Mouse (Mus musculus): ENCODE data around the gene Hoxa10. TPM values are rescaled to one million over a fixed set of nuclear protein-coding genes. Genes with fewer than 3 reads are reported as not detected.

Hoxa10 gene
- polyA plus RNA-seq, 1 experiment, result 18.2 TPM

DNA sequence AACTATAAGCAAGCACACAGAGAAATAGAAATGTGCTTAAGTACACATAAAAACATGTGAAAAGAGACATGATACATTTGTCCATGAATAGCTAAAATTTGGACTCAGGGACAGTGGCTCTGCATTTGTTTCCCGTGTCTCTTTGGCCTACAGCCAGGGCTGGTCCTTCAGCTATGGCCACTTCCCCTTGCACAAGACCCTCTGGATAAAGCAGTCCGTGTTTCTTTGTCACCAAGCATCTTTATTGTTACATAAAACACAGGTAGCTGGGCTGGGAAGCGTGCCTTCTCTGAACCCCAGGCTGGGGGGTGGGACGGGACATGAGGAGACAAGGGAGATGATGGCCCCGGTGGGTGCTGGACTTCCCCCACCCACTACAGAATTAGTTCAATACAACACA, 26.4 kb downstream of the Hoxa10 start:
- TF ChIP-seq CTCF (IDR thresholded peaks at IDR 0.05; ENCODE audit: borderline replicate concordance, insufficient read depth, low read length) (no peak), POLR2A (IDR thresholded peaks at IDR 0.05; ENCODE audit: low read depth, low read length) (no peak)
- Histone ChIP-seq H3K27ac (ENCODE audit: insufficient read depth, low read length) (no peak overlapping the region), H3K4me3 (ENCODE audit: insufficient read depth, low read length) (no peak overlapping the region), H3K4me1 (ENCODE audit: control insufficient read depth, insufficient read depth, low read length) (no peaks in the 10 kb centered on the region)

DNA sequence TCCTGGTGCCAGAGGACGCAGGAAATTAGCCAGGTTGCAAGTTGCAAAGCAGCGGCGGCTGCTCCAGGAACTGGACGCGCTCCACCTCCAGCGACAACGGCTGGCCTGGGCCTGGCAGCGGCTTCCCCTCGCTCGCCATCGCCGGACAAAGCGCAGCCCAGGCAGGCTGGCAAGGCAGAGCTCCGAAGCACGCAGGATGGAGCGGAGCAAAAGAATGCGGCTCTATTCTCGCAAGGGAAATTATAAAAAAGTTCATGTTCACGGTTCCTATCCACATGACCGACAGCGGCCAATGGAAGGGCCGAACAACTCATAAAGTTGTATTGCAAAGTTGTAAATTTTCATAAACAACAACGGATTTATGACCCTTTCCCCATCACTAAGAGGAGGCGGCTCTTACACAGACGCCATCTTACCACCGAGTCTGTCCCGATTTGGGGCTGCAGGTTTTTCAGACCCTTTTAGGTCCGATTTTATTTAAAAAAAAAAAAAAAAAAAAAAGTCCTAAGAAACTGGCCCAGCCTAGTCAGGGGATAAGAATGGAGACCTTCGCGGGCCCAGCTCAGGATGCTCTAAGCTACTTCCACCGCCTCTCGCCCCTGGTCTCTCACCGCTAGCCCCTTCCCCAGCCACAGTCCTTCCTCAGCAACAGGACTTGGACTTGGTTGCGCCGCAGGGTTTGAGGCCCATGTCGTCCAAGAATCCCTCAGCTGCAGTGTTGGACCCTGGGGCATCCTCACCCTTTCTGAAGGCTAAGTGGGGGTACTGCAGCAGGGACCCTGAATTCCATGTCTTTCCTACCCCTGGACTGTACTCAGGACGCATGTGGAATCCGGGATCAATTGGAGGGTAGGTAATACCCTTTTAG, 27.3 kb downstream of the Hoxa10 start, which contains the start of the genes Hoxa3 and Gm28308:
TSS of gene Hoxa3 (minus strand) at position 218 of the 868 bp plus-strand sequence.
TSS of gene Gm28308 (minus strand) at position 221 of the 868 bp plus-strand sequence.
- H3K4me1 ChIP-seq (ENCODE audit: control insufficient read depth, insufficient read depth, low read length), result no peaks in the 10 kb centered on the region
- TF ChIP-seq POLR2A (IDR thresholded peaks at IDR 0.05; ENCODE audit: low read depth, low read length) (peak; percentile 96), CTCF (IDR thresholded peaks at IDR 0.05; ENCODE audit: borderline replicate concordance, insufficient read depth, low read length) (no peak)
- H3K27ac ChIP-seq (ENCODE audit: insufficient read depth, low read length), result peak within 1 kb of the TSS; percentile 75
- H3K4me3 ChIP-seq (ENCODE audit: insufficient read depth, low read length), result peak within 1 kb of the TSS; percentile 71

DNA sequence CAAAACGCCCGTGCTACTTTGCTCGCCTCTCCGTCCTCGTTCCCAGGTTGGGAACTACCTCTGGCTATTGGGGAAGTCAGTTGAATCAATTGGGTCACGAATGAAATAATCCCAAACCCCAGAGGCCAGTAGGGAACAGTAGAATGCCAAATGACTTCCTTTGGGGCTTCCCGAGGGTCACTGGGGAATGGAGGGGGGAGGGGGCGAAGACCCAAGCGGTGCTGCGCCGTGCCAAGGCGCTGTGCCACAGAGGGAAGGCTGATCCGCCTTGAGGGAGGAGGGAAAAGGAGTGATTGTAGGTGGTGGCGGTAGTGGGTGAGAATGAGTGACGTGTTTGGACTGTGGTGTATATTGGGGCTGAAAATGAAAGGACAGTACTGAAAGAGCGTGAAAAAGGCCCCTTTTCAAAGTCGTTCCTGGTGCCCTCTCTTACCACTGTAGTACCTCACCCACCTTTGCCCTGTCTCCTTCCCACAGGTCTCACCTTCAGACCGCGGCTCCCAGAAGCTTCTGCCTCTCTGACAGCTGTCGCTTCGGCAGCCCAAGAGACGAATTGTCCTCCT, 28.0 kb downstream of the Hoxa10 start:
- H3K27ac ChIP-seq (ENCODE audit: insufficient read depth, low read length), result peak overlapping the region; percentile 75
- TF ChIP-seq POLR2A (IDR thresholded peaks at IDR 0.05; ENCODE audit: low read depth, low read length) (0 out of 2 replicates have a peak, but pooled peaks have one; percentile 16), CTCF (IDR thresholded peaks at IDR 0.05; ENCODE audit: borderline replicate concordance, insufficient read depth, low read length) (no peak)
- H3K4me3 ChIP-seq (ENCODE audit: insufficient read depth, low read length), result peak overlapping the region; percentile 71
- H3K4me1 ChIP-seq (ENCODE audit: control insufficient read depth, insufficient read depth, low read length), result no peaks in the 10 kb centered on the region

DNA sequence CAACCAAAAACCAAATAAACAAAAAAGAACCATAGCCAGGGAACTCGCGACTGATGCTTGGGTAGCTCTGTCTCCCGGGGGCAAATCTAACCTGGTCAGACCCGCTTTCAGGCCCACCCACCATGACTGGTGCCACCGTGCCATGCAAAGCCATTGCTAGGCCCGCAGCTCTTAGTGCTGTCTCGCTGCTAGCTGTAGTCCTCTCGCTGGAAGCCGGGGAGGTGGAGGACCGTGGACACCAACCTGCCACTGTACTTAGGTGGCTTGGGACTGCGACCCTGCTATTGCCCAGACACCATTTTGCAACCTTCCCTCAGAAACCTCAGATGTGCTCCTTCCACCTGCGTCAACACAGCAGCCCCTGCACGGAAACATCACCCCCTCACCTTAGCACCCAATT, 28.7 kb downstream of the Hoxa10 start:
- H3K4me1 ChIP-seq (ENCODE audit: control insufficient read depth, insufficient read depth, low read length), result no peaks in the 10 kb centered on the region

DNA sequence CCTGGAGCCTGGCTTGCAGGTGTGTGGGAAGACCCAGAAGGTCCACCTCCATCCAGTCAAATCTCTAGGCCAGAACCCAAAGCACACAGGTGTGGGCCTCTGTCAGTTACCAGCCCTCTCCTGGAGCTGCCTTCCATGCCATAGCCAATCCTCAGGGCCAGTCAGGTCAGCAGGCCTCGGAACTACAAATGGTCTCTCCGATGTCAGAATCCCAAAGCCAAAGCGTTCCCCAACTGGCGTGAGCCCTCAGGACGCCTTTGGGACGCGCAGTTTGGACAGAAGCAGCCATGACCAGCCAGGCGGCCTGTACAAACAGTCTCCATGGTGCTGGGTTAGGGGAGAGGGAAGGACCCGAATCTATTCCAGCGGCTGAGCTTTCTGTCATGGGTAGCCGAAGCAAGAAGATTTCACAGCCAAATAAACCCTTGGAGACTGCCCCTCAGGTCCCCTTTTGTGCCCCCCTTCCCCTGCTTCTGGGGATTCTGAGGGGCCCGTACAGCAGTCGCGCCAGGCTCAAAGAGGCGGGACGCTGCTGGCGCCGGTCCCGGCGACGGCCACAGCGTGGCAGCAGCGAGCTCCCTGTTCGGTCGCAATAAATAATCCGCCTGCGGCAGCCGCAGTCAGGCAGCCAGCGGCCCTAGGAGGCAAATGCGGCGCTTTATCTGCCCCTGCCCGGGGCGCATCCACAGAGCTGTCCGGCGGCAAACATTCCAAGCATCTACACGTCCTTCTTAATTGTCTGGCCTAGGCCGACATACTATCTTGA, 29.3 kb downstream of the Hoxa10 start:
- peak overlapping the region; percentile 71 for H3K4me3 ChIP-seq (ENCODE audit: insufficient read depth, low read length)
- TF ChIP-seq CTCF (IDR thresholded peaks at IDR 0.05; ENCODE audit: borderline replicate concordance, insufficient read depth, low read length), result peak; percentile 53; the same call in 1 of the 2 replicates
- TF ChIP-seq POLR2A (IDR thresholded peaks at IDR 0.05; ENCODE audit: low read depth, low read length), result peak; percentile 41; the same call in 1 of the 2 replicates
- H3K27ac ChIP-seq (ENCODE audit: insufficient read depth, low read length), result no peak overlapping the region
- H3K4me1 ChIP-seq (ENCODE audit: control insufficient read depth, insufficient read depth, low read length), result no peaks in the 10 kb centered on the region

More for the DNA sequence above, 28.7 kb downstream of the Hoxa10 start:
- Histone ChIP-seq H3K4me3 (ENCODE audit: insufficient read depth, low read length) (peak overlapping the region; percentile 71), H3K27ac (ENCODE audit: insufficient read depth, low read length) (0 out of 2 replicates have a peak overlapping the region, but pooled peaks have one; percentile 75)
- no peak for TF ChIP-seq CTCF (IDR thresholded peaks at IDR 0.05; ENCODE audit: borderline replicate concordance, insufficient read depth, low read length)
- TF ChIP-seq POLR2A (IDR thresholded peaks at IDR 0.05; ENCODE audit: low read depth, low read length), result no peak; the same call in 1 of the 2 replicates

DNA sequence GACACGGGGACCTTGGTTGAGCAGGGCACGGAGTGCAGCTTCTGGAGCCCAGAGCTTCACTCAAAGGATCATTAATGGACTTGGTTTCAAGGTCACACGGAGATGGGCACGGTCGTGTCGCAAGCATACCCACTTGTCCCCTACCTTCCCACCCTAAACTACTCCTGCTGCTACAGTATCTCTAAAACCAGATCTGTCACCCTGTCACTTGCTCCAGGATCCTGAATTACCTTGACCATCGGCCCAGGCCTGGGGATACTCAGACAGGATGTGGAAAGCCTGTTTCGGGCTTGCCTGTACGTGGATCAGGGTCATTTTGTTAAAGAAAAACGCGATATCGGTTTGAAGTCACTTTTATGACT, 31.0 kb downstream of the Hoxa10 start:
- H3K4me1 ChIP-seq (ENCODE audit: control insufficient read depth, insufficient read depth, low read length), result no peaks in the 10 kb centered on the region
- TF ChIP-seq POLR2A (IDR thresholded peaks at IDR 0.05; ENCODE audit: low read depth, low read length), result no peak
- TF ChIP-seq CTCF (IDR thresholded peaks at IDR 0.05; ENCODE audit: borderline replicate concordance, insufficient read depth, low read length), result no peak
- H3K27ac ChIP-seq (ENCODE audit: insufficient read depth, low read length), result no peak overlapping the region
- H3K4me3 ChIP-seq (ENCODE audit: insufficient read depth, low read length), result peak overlapping the region; percentile 33

DNA sequence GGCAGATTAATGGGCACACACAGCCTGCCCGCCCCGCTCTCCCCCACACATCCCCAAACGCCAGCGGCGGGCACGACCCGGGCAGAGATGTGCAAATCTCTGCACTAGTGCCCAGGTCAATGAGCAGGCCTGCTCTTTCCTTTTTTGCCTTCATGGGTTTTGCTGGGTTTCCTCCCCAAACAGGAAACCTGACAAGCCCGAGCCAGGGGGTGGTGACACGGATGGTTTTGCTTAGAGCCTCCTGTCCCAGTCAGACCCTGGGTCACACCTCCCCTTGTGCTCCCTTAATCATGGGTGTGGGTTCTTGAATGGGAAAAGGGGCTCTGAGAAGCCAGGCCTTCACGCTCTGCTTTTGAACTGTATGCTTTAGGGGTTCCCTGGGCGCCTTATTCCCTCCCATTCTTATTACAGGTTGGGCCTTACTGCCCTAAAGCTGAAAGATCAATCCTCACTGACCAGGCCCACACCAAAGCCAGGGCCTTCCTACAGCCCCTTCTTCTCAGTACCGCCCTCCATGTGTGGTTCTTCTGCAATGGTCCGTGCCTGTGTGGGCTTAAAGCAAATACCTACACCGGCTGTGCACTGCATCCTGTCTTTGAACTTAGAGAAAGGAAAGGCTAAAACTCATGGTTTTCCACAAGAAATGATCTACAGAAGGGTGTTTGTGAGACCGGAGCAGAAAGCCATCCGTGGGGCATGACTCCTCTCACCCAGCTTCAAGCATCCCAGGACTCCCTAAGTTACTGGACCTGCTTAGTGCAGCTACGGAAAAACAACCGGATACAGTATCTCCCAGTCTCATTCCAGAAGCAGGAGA, 31.6 kb downstream of the Hoxa10 start:
- H3K4me3 ChIP-seq (ENCODE audit: insufficient read depth, low read length), result peak overlapping the region; percentile 33
- no peak for TF ChIP-seq CTCF (IDR thresholded peaks at IDR 0.05; ENCODE audit: borderline replicate concordance, insufficient read depth, low read length)
- no peak for TF ChIP-seq POLR2A (IDR thresholded peaks at IDR 0.05; ENCODE audit: low read depth, low read length)
- no peak overlapping the region; the same call in 1 of the 2 replicates for H3K27ac ChIP-seq (ENCODE audit: insufficient read depth, low read length)
- H3K4me1 ChIP-seq (ENCODE audit: control insufficient read depth, insufficient read depth, low read length), result no peaks in the 10 kb centered on the region

DNA sequence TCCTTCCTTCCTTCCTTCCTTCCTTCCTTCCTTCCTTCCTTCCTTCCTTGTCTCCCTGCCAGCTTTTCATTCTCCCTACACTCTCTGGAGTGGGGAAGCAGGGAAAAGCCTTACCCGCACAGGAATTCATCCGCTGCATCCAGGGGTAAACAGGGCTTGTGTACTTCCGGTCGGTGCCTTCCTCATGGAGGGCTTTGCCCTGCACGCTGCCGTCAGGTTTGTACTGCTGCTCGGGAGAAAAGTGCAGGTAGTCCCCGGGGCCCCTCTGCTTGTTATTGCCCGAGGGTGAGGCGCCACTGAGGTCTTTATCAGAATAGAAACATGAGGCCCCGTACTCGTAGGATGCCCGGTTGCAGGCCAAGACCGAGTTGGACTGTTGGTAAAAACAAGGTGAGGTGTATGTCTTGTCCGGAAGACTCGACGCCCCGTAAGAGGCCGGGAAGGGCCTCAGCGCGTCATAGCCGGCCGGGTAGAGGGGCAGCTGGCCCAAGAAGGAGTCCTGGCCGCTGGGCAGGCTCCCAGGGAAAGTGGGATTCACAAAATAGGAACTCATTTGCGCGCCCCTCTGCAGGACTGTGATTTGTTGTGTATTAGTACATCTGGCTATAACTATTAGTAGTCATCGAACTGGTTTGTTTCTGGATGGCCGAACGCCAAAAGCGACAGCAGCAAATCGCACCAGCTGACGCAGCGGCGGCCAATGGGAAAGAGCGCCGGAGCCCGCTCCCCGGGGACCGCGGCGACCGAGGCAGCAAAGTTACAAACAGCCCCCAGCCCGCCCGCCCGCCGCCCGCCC, 32.4 kb downstream of the Hoxa10 start, which contains the start of gene Hoxa6:
TSS of gene Hoxa6 (minus strand) at position 651 of the 796 bp plus-strand sequence.
- Histone ChIP-seq H3K4me3 (ENCODE audit: insufficient read depth, low read length) (peak within 1 kb of the TSS; percentile 33), H3K27ac (ENCODE audit: insufficient read depth, low read length) (no peak within 1 kb of the TSS; the same call in 1 of the 2 replicates), H3K4me1 (ENCODE audit: control insufficient read depth, insufficient read depth, low read length) (no peaks in the 10 kb centered on the region)
- TF ChIP-seq POLR2A (IDR thresholded peaks at IDR 0.05; ENCODE audit: low read depth, low read length), result no peak
- TF ChIP-seq CTCF (IDR thresholded peaks at IDR 0.05; ENCODE audit: borderline replicate concordance, insufficient read depth, low read length), result no peak

All from embryonic fibroblast, embryonic 13.5 days (primary cell).